Mouse (Mus musculus) lung, embryonic 15.5 days (tissue): ENCODE measurements at regions not wholly inside any gene's neighbourhood (a gene's known extent, or its start where the extent isn't known, plus 50 kb on each side); places are given as distances from the start of the nearest gene placed in this dataset.

Experiments
- ATAC-seq: fragments of 200-750 bp; cut with Nextera tagmentation; 2 replicates; pipeline ENCODE4 v1.8.0; 2017; ENCODE audit warnings: moderate number of reproducible peaks, borderline replicate concordance; ENCODE audit not compliant: low FRiP score, low TSS enrichment; ENCODE audit errors: extremely low read depth
- H3K27ac ChIP-seq: fragments of 300-500 bp; sonication (generic); 2 replicates; pipeline ENCODE4 v1.5.1; 2015; ENCODE audit warnings: moderate library complexity, mild to moderate bottlenecking, inconsistent platforms
- H3K27me3 ChIP-seq: fragments of 300-500 bp; sonication (generic); 2 replicates; pipeline ENCODE4 v1.6.1; 2015; ENCODE audit warnings: inconsistent platforms
- H3K36me3 ChIP-seq: fragments of 300-500 bp; sonication (generic); 2 replicates; pipeline ENCODE4 v1.6.1; 2015; ENCODE audit warnings: inconsistent platforms
- H3K4me1 ChIP-seq: fragments of 300-500 bp; sonication (generic); 2 replicates; pipeline ENCODE4 v1.6.1; 2015; ENCODE audit warnings: inconsistent platforms
- H3K4me2 ChIP-seq: fragments of 300-500 bp; sonication (generic); 2 replicates; pipeline ENCODE4 v1.6.1; 2015; ENCODE audit warnings: inconsistent platforms, mild to moderate bottlenecking, moderate library complexity
- H3K4me3 ChIP-seq: fragments of 300-500 bp; sonication (generic); 2 replicates; pipeline ENCODE4 v1.5.1; 2015; ENCODE audit warnings: mild to moderate bottlenecking, inconsistent platforms
- H3K9ac ChIP-seq: fragments of 300-500 bp; sonication (generic); 2 replicates; pipeline ENCODE4 v1.6.1; 2015; ENCODE audit warnings: inconsistent platforms
- H3K9me3 ChIP-seq: fragments of 300-500 bp; sonication (generic); 2 replicates; pipeline ENCODE4 v1.6.1; 2016; ENCODE audit warnings: inconsistent platforms
- whole genome bisulfite sequencing: fragments of 180-500 bp; shearing (Covaris S2); methylation state at CpG from one replicate; pipeline ENCODE4 v1.1.7; 2015; 5-methylcytosine and 5-hydroxymethylcytosine counted together

- Histone ChIP-seq H3K4me3 (no peak overlapping the region), H3K27me3 (no peaks in the 10 kb centered on the region), H3K9me3 (no peaks in the 10 kb centered on the region), H3K4me1 (no peaks in the 10 kb centered on the region), H3K36me3 (no peaks in the 10 kb centered on the region), H3K4me2 (no peak overlapping the region), H3K9ac (no peak overlapping the region), H3K27ac (no peak overlapping the region)
- 15% methylated on average over 5 of the region's 5 CpGs for WGBS
- no peak; the same call in 1 of the 2 replicates for ATAC-seq
Observed at GRCm38 (mm10) chr2:138123331-138123730, 133.0 kb upstream of the Btbd3 start.

GRCm38 (mm10) chr2:138120868-138121267 lies 135.5 kb upstream of the Btbd3 start:
- ATAC-seq = no peak
- no peak overlapping the region for H3K4me2 ChIP-seq
- no peak overlapping the region for H3K4me3 ChIP-seq
- H3K9me3 ChIP-seq = no peaks in the 10 kb centered on the region
- WGBS = 62% methylated on average over 1 of the region's 1 CpGs
- no peaks in the 10 kb centered on the region for H3K27me3 ChIP-seq
- no peak overlapping the region for H3K27ac ChIP-seq
- H3K4me1 ChIP-seq = no peaks in the 10 kb centered on the region
- H3K9ac ChIP-seq = no peak overlapping the region
- H3K36me3 ChIP-seq = no peaks in the 10 kb centered on the region

- Histone ChIP-seq H3K4me1 (no peaks in the 10 kb centered on the region), H3K27me3 (no peaks in the 10 kb centered on the region), H3K9me3 (no peaks in the 10 kb centered on the region), H3K4me2 (no peak overlapping the region), H3K36me3 (no peaks in the 10 kb centered on the region), H3K4me3 (no peak overlapping the region), H3K27ac (no peak overlapping the region), H3K9ac (no peak overlapping the region)
- no peak for ATAC-seq
- WGBS = 64% methylated on average over 2 of the region's 2 CpGs
Observed at GRCm38 (mm10) chr2:138120131-138120530, 136.2 kb upstream of the Btbd3 start.

- no peak overlapping the region for H3K4me2 ChIP-seq
- no peaks in the 10 kb centered on the region for H3K27me3 ChIP-seq
- H3K27ac ChIP-seq = no peak overlapping the region
- H3K9ac ChIP-seq = no peak overlapping the region
- no peaks in the 10 kb centered on the region for H3K9me3 ChIP-seq
- no peaks in the 10 kb centered on the region for H3K36me3 ChIP-seq
- H3K4me1 ChIP-seq = no peaks in the 10 kb centered on the region
- no peak overlapping the region for H3K4me3 ChIP-seq
- WGBS = 67% methylated on average over 2 of the region's 2 CpGs
- peak; percentile 35; the same call in 1 of the 2 replicates for ATAC-seq
Observed at GRCm38 (mm10) chr2:138099777-138100176, 156.6 kb upstream of the Btbd3 start.

- Histone ChIP-seq H3K27ac (0 out of 2 replicates have a peak overlapping the region, but pooled peaks have one; percentile 39), H3K27me3 (no peaks in the 10 kb centered on the region), H3K4me1 (0 out of 2 replicates have a peak, but pooled peaks cover 7% of the 10 kb centered on the region), H3K4me2 (peak overlapping the region; percentile 22; the same call in 1 of the 2 replicates), H3K9ac (no peak overlapping the region), H3K36me3 (no peaks in the 10 kb centered on the region), H3K4me3 (no peak overlapping the region), H3K9me3 (no peaks in the 10 kb centered on the region)
- WGBS = 56% methylated on average over 6 of the region's 6 CpGs
- ATAC-seq = 0 out of 2 replicates have a peak, but pooled peaks have one; percentile 46
Observed at GRCm38 (mm10) chr2:138085390-138085789, 171.0 kb upstream of the Btbd3 start.

- no peaks in the 10 kb centered on the region for H3K9me3 ChIP-seq
- H3K36me3 ChIP-seq = no peaks in the 10 kb centered on the region
- no peaks in the 10 kb centered on the region for H3K27me3 ChIP-seq
- peak; percentile 82; the same call in 1 of the 2 replicates for ATAC-seq
- no peak overlapping the region for H3K27ac ChIP-seq
- peak overlapping the region; percentile 22; the same call in 1 of the 2 replicates for H3K4me2 ChIP-seq
- H3K4me1 ChIP-seq = 0 out of 2 replicates have a peak, but pooled peaks cover 7% of the 10 kb centered on the region
- H3K4me3 ChIP-seq = no peak overlapping the region
- H3K9ac ChIP-seq = no peak overlapping the region
- 40% methylated on average over 6 of the region's 6 CpGs for WGBS
Observed at GRCm38 (mm10) chr2:138084564-138085283, 171.6 kb upstream of the Btbd3 start.

GRCm38 (mm10) chr2:138074020-138074613 lies 182.2 kb upstream of the Btbd3 start:
- H3K4me1 ChIP-seq = no peaks in the 10 kb centered on the region
- H3K27me3 ChIP-seq = no peaks in the 10 kb centered on the region
- no peak overlapping the region for H3K4me2 ChIP-seq
- no peak overlapping the region for H3K9ac ChIP-seq
- H3K36me3 ChIP-seq = no peaks in the 10 kb centered on the region
- WGBS = 84% methylated on average over 6 of the region's 6 CpGs
- H3K4me3 ChIP-seq = no peak overlapping the region
- no peak overlapping the region for H3K27ac ChIP-seq
- ATAC-seq = no peak
- no peaks in the 10 kb centered on the region for H3K9me3 ChIP-seq

- Histone ChIP-seq H3K4me2 (no peak overlapping the region), H3K4me3 (no peak overlapping the region), H3K4me1 (no peaks in the 10 kb centered on the region), H3K36me3 (no peaks in the 10 kb centered on the region), H3K27ac (no peak overlapping the region), H3K27me3 (no peaks in the 10 kb centered on the region), H3K9ac (no peak overlapping the region), H3K9me3 (no peaks in the 10 kb centered on the region)
- 45% methylated on average over 6 of the region's 6 CpGs for WGBS
- ATAC-seq = no peak
Observed at GRCm38 (mm10) chr2:138072165-138072728, 184.1 kb upstream of the Btbd3 start.

- Histone ChIP-seq H3K36me3 (no peaks in the 10 kb centered on the region), H3K4me2 (no peak overlapping the region), H3K27ac (no peak overlapping the region), H3K4me1 (0 out of 2 replicates have a peak, but pooled peaks cover under 1% of the 10 kb centered on the region), H3K9ac (no peak overlapping the region), H3K9me3 (no peaks in the 10 kb centered on the region), H3K27me3 (no peaks in the 10 kb centered on the region), H3K4me3 (no peak overlapping the region)
- WGBS = 72% methylated on average over 4 of the region's 4 CpGs
- no peak for ATAC-seq
Observed at GRCm38 (mm10) chr2:138053081-138053480, 203.3 kb upstream of the Btbd3 start.

GRCm38 (mm10) chr2:138048341-138048740 lies 208.0 kb upstream of the Btbd3 start:
- WGBS = 61% methylated on average over 5 of the region's 5 CpGs
- ATAC-seq = no peak
- Histone ChIP-seq H3K27me3 (no peaks in the 10 kb centered on the region), H3K4me3 (no peak overlapping the region), H3K9me3 (no peaks in the 10 kb centered on the region), H3K4me2 (no peak overlapping the region), H3K4me1 (peaks cover 17% of the 10 kb centered on the region), H3K36me3 (no peaks in the 10 kb centered on the region), H3K9ac (no peak overlapping the region), H3K27ac (no peak overlapping the region)

GRCm38 (mm10) chr2:138047781-138048201 lies 208.6 kb upstream of the Btbd3 start:
- no peak overlapping the region for H3K4me2 ChIP-seq
- H3K36me3 ChIP-seq = no peaks in the 10 kb centered on the region
- H3K9ac ChIP-seq = no peak overlapping the region
- H3K4me1 ChIP-seq = peaks cover 17% of the 10 kb centered on the region
- H3K27ac ChIP-seq = no peak overlapping the region
- no peaks in the 10 kb centered on the region for H3K9me3 ChIP-seq
- WGBS = 23% methylated on average over 11 of the region's 11 CpGs
- H3K4me3 ChIP-seq = no peak overlapping the region
- ATAC-seq = no peak
- H3K27me3 ChIP-seq = no peaks in the 10 kb centered on the region

GRCm38 (mm10) chr2:138047361-138047760 lies 209.0 kb upstream of the Btbd3 start:
- H3K4me3 ChIP-seq = no peak overlapping the region
- no peak overlapping the region for H3K9ac ChIP-seq
- H3K27me3 ChIP-seq = no peaks in the 10 kb centered on the region
- no peaks in the 10 kb centered on the region for H3K9me3 ChIP-seq
- WGBS = 71% methylated on average over 10 of the region's 10 CpGs
- H3K4me2 ChIP-seq = no peak overlapping the region
- no peaks in the 10 kb centered on the region for H3K36me3 ChIP-seq
- ATAC-seq = no peak
- peaks cover 17% of the 10 kb centered on the region for H3K4me1 ChIP-seq
- no peak overlapping the region for H3K27ac ChIP-seq
